Mouse (Mus musculus): ENCODE measurements at regions not wholly inside any gene's neighbourhood (a gene's known extent, or its start where the extent isn't known, plus 50 kb on each side); places are given as distances from the start of the nearest gene placed in this dataset.

- TF ChIP-seq CTCF (IDR thresholded peaks at IDR 0.05; ENCODE audit: control insufficient read depth, insufficient read depth, low read length): no peak
- no peak for TF ChIP-seq POLR2A (IDR thresholded peaks at IDR 0.05; ENCODE audit: borderline replicate concordance, control insufficient read depth, low read depth, low read length)
Observed at GRCm38 (mm10) chr15:68384571-68385335, 1884.0 kb upstream of the Lrrc6 start.

Data from bone marrow, adult 2 months (tissue).